Mouse (Mus musculus) ovary, postnatal 10 days (tissue): ENCODE data around the gene Camsap1.

Source experiments
- DNase-seq: peaks from one replicate; pipeline ENCODE4 v3.0.0; 2022; ENCODE audit warnings: low spot score

Gene Camsap1

DNA sequence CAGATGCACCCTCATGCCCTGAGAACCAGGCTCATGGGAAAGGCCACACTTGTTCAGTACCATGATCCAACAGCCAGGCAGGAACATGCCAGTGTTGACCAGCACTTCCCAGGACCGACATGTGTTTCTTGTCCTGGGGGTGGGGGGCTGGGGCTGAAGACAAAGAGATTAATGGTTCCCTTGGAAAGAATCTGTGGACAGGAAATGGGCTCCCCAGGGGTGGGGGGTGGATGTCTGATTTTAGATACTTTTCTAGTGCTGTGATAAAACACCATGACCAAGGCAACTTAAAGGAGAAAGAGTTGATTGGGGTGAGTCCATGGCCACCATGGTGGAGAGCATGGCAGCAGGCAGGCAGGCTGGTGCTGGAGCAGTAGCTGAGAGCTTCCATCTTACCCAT, 100.8 kb downstream of the Camsap1 start:
- no peak for DNase-seq

DNA sequence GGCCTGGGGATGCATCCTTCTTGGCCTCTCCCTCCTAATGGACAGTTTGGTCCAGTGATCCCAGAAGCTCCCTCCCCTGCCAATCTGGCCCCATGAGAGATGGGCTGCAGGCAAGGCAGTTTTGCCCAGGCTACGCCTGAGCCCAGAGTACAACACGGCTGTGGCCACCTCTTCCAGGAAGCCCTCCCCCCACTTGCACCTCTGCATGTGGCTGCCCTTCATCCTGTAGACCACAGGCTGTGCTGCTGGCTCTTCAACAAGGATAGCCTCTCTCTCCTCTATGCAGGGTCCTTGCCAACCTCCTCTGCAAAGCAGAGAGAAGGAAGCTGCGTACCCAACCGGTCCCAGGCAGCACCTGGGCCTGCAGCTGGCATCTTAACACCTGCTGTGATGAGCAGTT, 104.0 kb downstream of the Camsap1 start:
- DNase-seq, result no peak

DNA sequence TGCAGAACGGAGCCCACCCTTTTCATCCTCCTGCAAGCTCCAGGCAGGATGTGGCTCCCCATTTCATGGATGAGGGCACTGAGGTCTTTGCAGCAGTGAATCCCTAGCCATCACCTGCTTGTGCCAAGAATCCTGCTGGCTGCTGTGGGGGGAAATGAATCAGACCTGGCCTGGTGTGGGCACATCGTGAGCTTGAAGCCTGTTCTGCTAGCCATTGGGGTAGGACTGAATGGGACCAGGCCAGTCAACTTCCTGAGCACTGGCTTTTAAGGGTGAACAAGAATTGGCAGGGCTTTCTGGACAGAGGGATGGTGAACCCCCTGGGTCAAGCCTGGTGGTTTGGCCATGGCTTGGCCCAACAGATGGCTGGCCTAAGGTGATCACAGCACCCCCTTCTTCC, 104.6 kb downstream of the Camsap1 start:
- no peak for DNase-seq

DNA sequence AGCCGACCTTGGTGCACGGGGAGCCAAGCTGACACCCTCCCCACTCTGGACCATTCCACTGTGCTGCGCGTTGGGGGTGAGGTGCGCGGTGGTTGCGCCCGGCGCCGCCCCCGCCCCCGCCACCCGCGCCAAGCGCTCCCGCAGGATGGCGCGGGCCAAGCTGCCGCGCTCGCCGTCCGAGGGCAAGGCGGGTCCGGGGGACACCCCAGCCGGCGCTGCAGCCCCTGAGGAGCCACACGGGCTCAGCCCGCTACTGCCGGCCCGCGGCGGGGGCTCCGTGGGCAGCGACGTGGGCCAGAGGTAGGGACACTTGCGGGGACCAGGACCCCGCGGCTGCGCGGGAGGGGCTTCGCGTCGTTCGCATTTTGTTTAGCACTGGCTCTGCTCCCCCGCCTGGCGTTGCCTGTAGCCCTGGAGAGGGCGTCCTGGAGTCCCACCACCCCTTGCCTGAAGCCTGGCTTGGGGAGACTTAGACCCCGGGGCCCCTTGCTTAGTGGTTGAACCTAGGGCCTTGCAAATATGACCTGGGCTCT, 105.3 kb downstream of the Camsap1 start:
- DNase-seq, result no peak

DNA sequence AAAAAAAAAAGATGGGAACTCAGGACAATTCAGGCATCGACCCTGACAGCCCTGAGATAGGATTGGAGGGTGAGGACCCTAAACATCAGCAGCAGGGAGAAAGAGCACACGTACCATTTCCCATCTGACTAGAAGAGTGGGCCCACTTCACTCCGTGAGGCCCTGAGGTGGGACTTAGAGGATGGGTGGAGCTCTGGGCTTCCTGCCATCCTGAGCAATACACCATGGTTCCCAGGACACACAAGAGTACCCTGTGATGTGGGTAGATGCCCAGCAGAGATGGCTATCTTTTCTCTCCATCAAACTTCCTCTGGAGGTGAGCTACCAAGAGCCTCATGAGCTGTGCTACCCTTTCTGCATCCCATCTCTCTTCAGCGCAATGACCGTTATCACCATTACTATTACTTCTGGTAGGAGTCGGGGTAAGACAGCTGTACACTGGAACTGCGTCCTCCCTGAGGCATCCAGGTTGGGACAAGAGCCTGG, 105.8 kb downstream of the Camsap1 start:
- no peak for DNase-seq
